Mouse (Mus musculus) brain, embryonic 14.5 days (tissue): ENCODE results near the gene Itgb3bp. TPM values are rescaled to one million over a fixed set of nuclear protein-coding genes. Genes with fewer than 3 reads are reported as not detected.

Experiments used
- DNase-seq: peaks from one replicate; pipeline ENCODE4 v3.0.0-alpha.2; 2011; ENCODE audit warnings: low read depth
- CTCF ChIP-seq: fragments of 200-500 bp; IDR thresholded peaks from 2 replicates; pipeline ENCODE4 v1.5.1; 2012; ENCODE audit warnings: inconsistent platforms, mild to moderate bottlenecking, moderate library complexity, borderline replicate concordance; ENCODE audit not compliant: insufficient read depth, insufficient read length; ENCODE audit errors: extremely low read depth
- POLR2A ChIP-seq: fragments of 200-500 bp; IDR thresholded peaks from 2 replicates; pipeline ENCODE4 v1.6.1; 2012; ENCODE audit warnings: mild to moderate bottlenecking, inconsistent platforms, borderline replicate concordance; ENCODE audit not compliant: poor library complexity, insufficient read depth, insufficient read length, severe bottlenecking; ENCODE audit errors: extremely low read depth
- polyA plus RNA-seq: library from polyadenylated mRNA; depleted of rRNA; stranded (reverse); fragments of >200 nt; gene quantifications from 2 replicates; pipeline ENCODE4 v1.2.3, GENCODE M21; 2012; rRNA removed

The Itgb3bp gene
- 5.9 and 6.5 TPM in 2 replicates for polyA plus RNA-seq

DNA sequence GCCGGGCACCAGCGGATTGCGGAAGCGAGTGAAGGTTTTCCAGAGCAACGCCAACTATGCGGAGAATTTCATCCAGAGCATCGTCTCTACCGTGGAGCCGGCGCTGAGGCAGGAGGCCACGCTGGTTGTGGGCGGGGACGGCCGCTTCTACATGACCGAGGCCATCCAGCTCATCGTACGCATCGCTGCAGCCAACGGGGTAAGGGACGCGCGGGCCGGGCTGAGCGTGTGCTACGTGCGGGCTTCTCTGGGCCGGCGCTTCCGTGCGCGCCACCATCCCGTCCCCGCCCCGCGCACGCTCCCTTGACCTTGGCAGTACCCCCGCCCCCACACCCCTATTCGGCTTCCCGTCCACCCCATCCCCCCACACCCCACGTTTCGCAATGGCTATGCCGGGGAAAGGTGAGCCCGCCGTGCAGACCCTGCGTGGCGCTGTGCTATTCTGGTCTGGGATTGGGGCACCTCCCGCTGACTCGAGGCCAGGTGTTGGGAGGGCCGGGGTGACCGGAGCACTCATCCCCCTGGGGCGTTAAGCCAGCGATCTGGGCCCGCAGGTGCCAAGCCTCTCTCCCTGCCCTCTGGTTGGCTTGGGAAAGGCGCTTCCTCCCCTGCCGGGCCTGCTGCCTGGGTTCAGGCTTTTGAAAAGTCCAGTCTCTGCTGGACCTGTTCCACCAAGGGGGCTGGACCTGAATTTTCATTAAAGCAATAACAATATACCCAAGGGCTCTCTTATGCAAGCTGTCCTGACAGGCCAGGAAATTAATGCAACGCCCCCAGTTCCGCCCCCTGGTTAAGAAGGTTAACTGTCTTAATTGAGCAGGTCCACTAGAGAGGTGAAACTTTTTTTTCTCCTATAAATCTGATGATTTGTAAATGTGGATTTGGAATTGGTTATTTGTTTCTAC, at the start of gene Itgb3bp:
Itgb3bp (minus strand) TSS at position 201 of the 905 bp plus-strand sequence.
- TF ChIP-seq CTCF (no peak), POLR2A (no peak)
- DNase-seq = peak; percentile 87

GRCm38 (mm10) chr4:99979326-99979725, 49.7 kb upstream of the Itgb3bp start:
- TF ChIP-seq POLR2A (no peak), CTCF (no peak)
- DNase-seq = no peak

DNA sequence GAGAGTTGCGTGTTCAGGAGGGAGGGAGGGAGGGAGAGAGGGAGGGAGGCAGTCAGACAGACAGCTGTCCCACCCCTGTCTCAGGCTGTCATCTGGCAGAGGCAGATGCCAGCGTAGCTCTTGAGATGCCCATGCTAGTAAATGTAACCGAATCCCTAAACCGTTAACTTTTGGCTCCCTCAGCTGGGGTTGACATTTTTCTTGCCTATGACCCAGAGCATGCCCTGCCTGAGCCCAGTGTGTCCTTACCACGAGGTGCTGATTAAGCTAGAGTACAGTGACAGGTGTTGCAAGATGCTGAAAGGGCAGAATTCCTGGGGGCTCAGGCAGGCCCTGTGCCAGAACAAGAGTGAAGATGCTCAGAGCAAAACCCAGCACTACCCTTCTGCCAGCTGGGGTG, 44.8 kb upstream of the Itgb3bp start:
- peak; percentile 16 for DNase-seq
- TF ChIP-seq CTCF = no peak
- TF ChIP-seq POLR2A = no peak

DNA sequence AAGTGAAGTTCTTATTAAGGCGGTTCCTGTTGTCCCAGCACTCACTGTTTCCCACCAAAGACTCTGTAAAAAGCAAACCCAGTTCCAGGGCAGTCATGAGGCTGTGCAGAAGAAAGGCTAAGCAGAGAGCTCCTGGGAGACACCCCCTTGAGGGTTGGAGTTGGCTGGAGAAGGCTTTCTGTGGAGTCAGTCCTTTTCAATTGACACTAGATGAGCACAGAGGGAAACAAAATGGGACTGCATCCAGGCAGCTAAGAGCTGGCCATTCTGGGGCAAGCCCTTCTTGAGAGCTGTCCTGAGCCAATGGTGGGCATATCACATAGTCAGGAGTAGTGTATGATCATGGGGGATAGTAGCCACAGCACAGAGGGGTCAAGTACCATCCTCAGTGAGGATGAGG, 44.3 kb upstream of the Itgb3bp start:
- TF ChIP-seq CTCF (no peak), POLR2A (no peak)
- no peak for DNase-seq

GRCm38 (mm10) chr4:99972886-99973285, 43.3 kb upstream of the Itgb3bp start:
- no peak for DNase-seq
- no peak for TF ChIP-seq POLR2A
- TF ChIP-seq CTCF = no peak

- DNase-seq = no peak
- TF ChIP-seq POLR2A = no peak
- TF ChIP-seq CTCF = no peak
Observed at GRCm38 (mm10) chr4:99970097-99970496, 40.5 kb upstream of the Itgb3bp start.

GRCm38 (mm10) chr4:99969328-99969727, 39.7 kb upstream of the Itgb3bp start:
- DNase-seq = no peak
- TF ChIP-seq POLR2A (no peak), CTCF (no peak)

DNA sequence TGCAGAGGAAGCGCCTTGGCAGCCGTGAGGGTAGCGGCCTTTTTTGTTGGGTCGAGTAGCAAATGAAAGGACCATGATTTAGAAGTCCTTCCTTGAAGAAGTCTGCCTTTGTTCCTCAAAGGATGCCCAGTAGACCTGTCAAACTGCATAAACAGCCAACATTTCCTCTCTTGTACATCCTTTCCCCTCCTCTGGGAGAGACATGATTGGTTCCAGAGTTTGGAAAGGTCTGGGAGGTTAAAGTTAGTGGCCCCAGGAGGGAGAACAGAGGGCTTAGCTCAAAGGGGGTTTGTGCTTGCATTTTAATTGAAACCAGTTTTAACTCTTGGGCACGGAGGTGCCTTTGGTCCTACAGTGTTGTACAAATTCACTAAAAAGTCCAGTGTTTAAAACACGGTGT, 36.9 kb upstream of the Itgb3bp start:
- no peak for TF ChIP-seq CTCF
- no peak for TF ChIP-seq POLR2A
- DNase-seq = no peak

- no peak for TF ChIP-seq CTCF
- TF ChIP-seq POLR2A = no peak
- DNase-seq = no peak
Observed at GRCm38 (mm10) chr4:99959308-99959707, 29.7 kb upstream of the Itgb3bp start.

DNA sequence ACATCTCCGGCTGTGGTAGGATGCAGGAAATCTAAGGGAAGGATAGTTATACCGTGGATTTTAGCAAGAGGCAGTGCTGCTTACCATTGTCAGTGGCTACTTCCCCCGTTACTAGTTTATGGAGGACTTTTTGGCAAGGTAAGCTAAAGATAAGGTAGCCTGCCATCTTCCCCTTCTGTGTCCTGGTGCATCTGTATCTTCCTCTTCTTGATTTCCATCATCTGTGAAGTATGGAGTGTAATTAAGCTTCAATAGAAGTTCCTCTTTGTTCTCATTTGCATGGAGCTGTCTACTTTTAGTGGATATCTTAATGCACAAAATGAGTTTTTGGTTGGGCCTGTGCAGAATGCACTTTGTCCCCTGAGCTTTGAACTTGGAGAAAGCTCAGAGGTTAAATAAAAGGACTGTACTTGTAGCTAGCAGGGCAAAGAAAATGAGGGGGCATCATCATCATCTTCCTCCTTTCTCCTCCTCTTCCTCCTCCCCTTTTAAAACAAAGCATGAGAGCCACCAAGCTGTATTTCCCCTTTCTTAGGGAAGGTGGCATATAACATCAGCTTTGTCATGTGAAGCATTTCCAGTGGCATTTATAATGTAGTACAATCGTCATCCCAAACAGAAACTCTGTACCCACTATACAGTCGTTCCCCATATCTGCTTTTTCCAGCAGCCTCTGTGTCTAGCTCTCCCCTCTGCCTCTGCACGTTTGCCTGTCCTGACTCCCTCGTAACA, 28.6 kb upstream of the Itgb3bp start:
- DNase-seq = no peak
- TF ChIP-seq POLR2A = no peak
- no peak for TF ChIP-seq CTCF

- no peak for DNase-seq
- no peak for TF ChIP-seq POLR2A
- TF ChIP-seq CTCF = no peak
Observed at GRCm38 (mm10) chr4:99957186-99957585, 27.6 kb upstream of the Itgb3bp start.
